Comparison of ENCODE assay signal across 16 mouse cellular contexts in genomic region chr16:37651467-37651866, GRCm38 (mm10). TPM values are rescaled to one million over a fixed set of nuclear protein-coding genes. Genes with fewer than 3 reads are reported as not detected.
DNase-seq lines count a peak whose midpoint lies in the region; ATAC-seq lines count a peak whose summit lies in the region.
"Had no signal": no experiment of that assay in that cellular context is flagged by ENCODE, and none has a peak within 500 bp of the region (broad histone marks: within the 10 kb centered on the region; RNA-seq: fewer than 3 reads in every experiment).

No protein-coding gene starts in this region.

- ATAC-seq in heart, embryonic 12.5 days (ENCODE audit: insufficient number of reproducible peaks, low FRiP score): no peak
- no peak for ATAC-seq in megakaryocyte, adult 5-6 weeks (ENCODE audit: poor library complexity, severe bottlenecking)
- ATAC-seq: intestine, postnatal 0 days had no signal

- peaks cover 29% of the 10 kb centered on the region for H3K4me1 ChIP-seq in heart, embryonic 12.5 days (replicated peaks)
- peaks cover 41% of the 10 kb centered on the region for H3K4me1 ChIP-seq in megakaryocyte, embryonic 14.5 days

- 70% methylated on average over 5 of the region's 5 CpGs for WGBS in heart, embryonic 12.5 days

- no peak overlapping the region for H3K27ac ChIP-seq in heart, embryonic 12.5 days (ENCODE audit: poor library complexity, severe bottlenecking)
- H3K27ac ChIP-seq: embryonic facial prominence, embryonic 10.5 days; limb, embryonic 12.5 days; lung, embryonic 15.5 days had no signal

- no peak overlapping the region for H3K9ac ChIP-seq in heart, embryonic 12.5 days
- H3K9ac ChIP-seq: limb, embryonic 12.5 days; lung, embryonic 15.5 days had no signal

- H3K4me3 ChIP-seq in heart, embryonic 12.5 days: no peak overlapping the region
- peak overlapping the region; percentile 23 for H3K4me3 ChIP-seq in megakaryocyte, embryonic 14.5 days (replicated peaks)
- H3K4me3 ChIP-seq: embryonic facial prominence, embryonic 10.5 days; limb, embryonic 12.5 days; lung, embryonic 15.5 days had no signal

- no peak overlapping the region for H3K4me2 ChIP-seq in heart, embryonic 12.5 days
- H3K4me2 ChIP-seq: limb, embryonic 12.5 days; lung, embryonic 15.5 days had no signal

- H3K36me3 ChIP-seq in heart, embryonic 12.5 days: peaks cover 21% of the 10 kb centered on the region
- peaks cover 47% of the 10 kb centered on the region for H3K36me3 ChIP-seq in megakaryocyte, embryonic 14.5 days (replicated peaks; ENCODE audit: low read length)

- no peaks in the 10 kb centered on the region for H3K9me3 ChIP-seq in heart, embryonic 12.5 days (replicated peaks)
- no peaks in the 10 kb centered on the region for H3K9me3 ChIP-seq in megakaryocyte, embryonic 14.5 days
- H3K9me3 ChIP-seq: embryonic facial prominence, embryonic 10.5 days; limb, embryonic 12.5 days; lung, embryonic 15.5 days had no signal

- DNase-seq in heart, adult 11 months: peak; percentile 80
- peak; percentile 54 for DNase-seq in kidney, adult 9 months
- DNase-seq in naive thymus-derived CD4-positive, alpha-beta T cell, adult 2 months (ENCODE audit: low read depth): peak; percentile 20
- no peak for DNase-seq in right cerebral cortex, adult 2 months (ENCODE audit: low spot score in 2 of 2)
- no peak for DNase-seq in right cerebral cortex, postnatal 10 days (ENCODE audit: low spot score in 2 of 2)
- DNase-seq: B cell, adult 2 months; cerebellum, adult 9-11 months; right cerebral cortex, postnatal 14 days; thymus, adult 18-20 months had no signal

- H3K27me3 ChIP-seq in heart, embryonic 12.5 days (replicated peaks): no peaks in the 10 kb centered on the region
- no peaks in the 10 kb centered on the region for H3K27me3 ChIP-seq in megakaryocyte, embryonic 14.5 days (replicated peaks)
- H3K27me3 ChIP-seq: limb, embryonic 12.5 days; lung, embryonic 15.5 days had no signal

RNA-seq across cellular contexts. Expression of gene Ndufb4, which starts 2.8 kb away (rescaled TPM):
- 94.1 and 110 TPM in 2 replicates for polyA plus RNA-seq in heart, embryonic 12.5 days (2016; fragmentation: Nextera tagmentation; extraction: Ambion mirVana)
- polyA plus RNA-seq in megakaryocyte, embryonic 14.5 days (2012; ENCODE audit: insufficient read depth, low replicate concordance): 34.3 and 102 TPM in 2 replicates
- 35.2 and 58.3 TPM in 2 replicates for total RNA-seq in megakaryocyte, adult 5-6 weeks (2015)
- total RNA-seq in megakaryocyte, adult 5-6 weeks (2017): 11.5 TPM in 2 replicates

Comparison
In these comparisons a context has a peak if more than half of its experiments do, and no peak if none do; other contexts are left out.
1. DNase-seq: peak in heart, adult 11 months (single experiment), kidney, adult 9 months (single experiment) and naive thymus-derived CD4-positive, alpha-beta T cell, adult 2 months (single experiment); none in right cerebral cortex, adult 2 months (0 of 2) and right cerebral cortex, postnatal 10 days (0 of 2).